Mouse (Mus musculus): Measurements from ENCODE around the gene Eci3. TPM values are rescaled to one million over a fixed set of nuclear protein-coding genes. Genes with fewer than 3 reads are reported as not detected.

The Eci3 gene
- polyA plus RNA-seq, 1 experiment from 2014 or later, result 0.42 TPM

Other genes starting within 250 kb of the Eci3 start
- not detected in 2 replicates for gene Fam50b, start 229.0 kb downstream of the Eci3 start, polyA plus RNA-seq (2015; fragmentation: Nextera tagmentation; extraction: Ambion mirVana)
- gene Prpf4b, start 88.5 kb downstream of the Eci3 start, polyA plus RNA-seq (2015; fragmentation: Nextera tagmentation; extraction: Ambion mirVana), result 39.4 and 40.2 TPM in 2 replicates
- gene Fam217a, start 39.5 kb downstream of the Eci3 start, polyA plus RNA-seq (2015; fragmentation: Nextera tagmentation; extraction: Ambion mirVana), result 1.5 and 1.6 TPM in 2 replicates
- not detected in 2 replicates for gene 4933417A18Rik, start 39.4 kb downstream of the Eci3 start, polyA plus RNA-seq (2015; fragmentation: Nextera tagmentation; extraction: Ambion mirVana)
- 156 and 157 TPM in 2 replicates for gene Eci2, start 63.3 kb upstream of the Eci3 start, polyA plus RNA-seq (2015; fragmentation: Nextera tagmentation; extraction: Ambion mirVana)

Data from heart, embryonic 16.5 days (tissue).